Mouse (Mus musculus): ENCODE measurements around the gene a.

GRCm38 (mm10) chr2:154791661-154792642 is 750 bp downstream of the a start:
- TF ChIP-seq MYOG (IDR thresholded peaks at IDR 0.05; ENCODE audit: control insufficient read depth, extremely low read depth, insufficient read length) (no peak), CTCF (IDR thresholded peaks at IDR 0.05; ENCODE audit: control insufficient read depth, insufficient read depth, insufficient read length) (no peak), MAX (IDR thresholded peaks at IDR 0.05) (no peak), FOSL1 (IDR thresholded peaks at IDR 0.05; ENCODE audit: insufficient read depth, low read length, poor library complexity, severe bottlenecking) (no peak), USF1 (IDR thresholded peaks at IDR 0.05; ENCODE audit: low read depth) (no peak)
